Mouse (Mus musculus) small intestine, adult 2 months (tissue): Measurements from ENCODE around the gene Sez6l.

Experiments
- CTCF ChIP-seq: fragments of 200-500 bp; IDR thresholded peaks from 2 replicates; pipeline ENCODE4 v1.5.1; 2012; ENCODE audit warnings: low read depth, mild to moderate bottlenecking, control low read depth, inconsistent platforms, low read length, moderate library complexity, mixed read lengths; ENCODE audit not compliant: insufficient replicate concordance, insufficient read length; ENCODE audit errors: extremely low read depth
- POLR2A ChIP-seq: fragments of 200-500 bp; IDR thresholded peaks from 2 replicates; pipeline ENCODE4 v1.6.1; 2012; ENCODE audit warnings: low read depth, mild to moderate bottlenecking, control low read depth, inconsistent platforms, low read length, moderate library complexity

DNA sequence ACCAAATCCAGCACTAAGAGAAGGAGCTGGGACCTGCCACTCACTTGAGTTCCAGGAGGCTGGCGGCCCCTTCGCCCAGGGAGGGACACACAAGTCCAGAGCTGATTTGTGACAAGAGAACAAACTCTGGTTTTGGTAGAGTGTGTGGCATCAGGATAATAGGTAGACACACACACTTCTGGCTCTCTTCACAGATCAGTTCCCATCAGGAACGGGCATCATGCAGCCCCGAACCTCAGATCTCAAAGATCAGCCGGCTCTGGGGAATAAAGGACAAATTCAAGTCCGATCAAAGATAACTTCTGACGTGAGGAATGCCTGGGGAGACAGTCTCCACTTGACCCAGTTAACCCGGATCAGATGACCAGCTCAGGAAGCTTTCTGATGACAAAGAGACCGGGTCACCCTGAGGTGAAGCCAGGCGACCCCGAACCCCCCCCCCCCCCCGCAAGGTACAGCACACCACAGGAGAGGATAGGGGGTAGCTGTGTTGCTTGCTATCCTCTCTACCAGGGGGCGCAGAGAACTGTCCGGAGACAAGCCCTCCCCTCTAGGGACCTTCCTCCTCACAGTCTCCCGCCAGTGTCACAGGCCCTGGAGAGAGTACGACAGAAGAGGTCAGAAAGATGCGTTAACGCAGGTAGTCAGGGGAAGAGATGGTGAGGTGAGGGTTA, 183.1 kb downstream of the Sez6l start:
- TF ChIP-seq CTCF (no peak), POLR2A (no peak)
